Mouse (Mus musculus) adrenal gland, adult 10 weeks (tissue): ENCODE measurements around the gene Zdhhc8. TPM values are rescaled to one million over a fixed set of nuclear protein-coding genes. Genes with fewer than 3 reads are reported as not detected.

ENCODE experiments used
- polyA plus RNA-seq: library from polyadenylated mRNA; stranded (reverse); fragments of 350-450 nt; fragmentation: Illumina TruSeq; extraction: RNeasy Lipid Tissue Mini Kit (QIAGEN cat#74804); gene quantifications from one replicate; pipeline ENCODE4 v1.2.3, GENCODE M21; 2014; ENCODE audit warnings: low read depth, low replicate concordance

Gene Zdhhc8
- polyA plus RNA-seq, result 0.17 TPM

GRCm38 (mm10) chr16:18234671-18235388 is at the start of gene Zdhhc8:
Gene Zdhhc8 (minus strand): TSS chr16:18235136.

GRCm38 (mm10) chr16:18258221-18258620 is 23.3 kb upstream of the Zdhhc8 start, which contains the start of gene Gm49776:
Gene Gm49776 (minus strand): TSS chr16:18258321.

GRCm38 (mm10) chr16:18248433-18249363 is 13.8 kb upstream of the Zdhhc8 start, which contains the start of the genes Trmt2a and Ranbp1:
Gene Trmt2a (plus strand): TSS chr16:18248679.
Gene Ranbp1 (minus strand): TSS chr16:18248732.

GRCm38 (mm10) chr16:18217579-18217978 is 17.4 kb downstream of the Zdhhc8 start, which contains the start of gene Ccdc188:
Gene Ccdc188 (plus strand): TSS chr16:18217879.

Other genes starting within 250 kb of the Zdhhc8 start
- gene Dgcr6, start 182.3 kb downstream of the Zdhhc8 start, polyA plus RNA-seq, result 6.9 TPM
- gene Prodh, start 144.9 kb downstream of the Zdhhc8 start, polyA plus RNA-seq, result 0.76 TPM
- gene Rtn4r, start 107.5 kb downstream of the Zdhhc8 start, polyA plus RNA-seq, result not detected
- gene Ccdc188, start 17.3 kb downstream of the Zdhhc8 start, polyA plus RNA-seq, result not detected
- gene Trmt2a, start 13.5 kb upstream of the Zdhhc8 start, polyA plus RNA-seq, result 27.0 TPM
- 146 TPM for gene Ranbp1, start 13.6 kb upstream of the Zdhhc8 start, polyA plus RNA-seq
- gene Gm49776, start 23.2 kb upstream of the Zdhhc8 start, polyA plus RNA-seq, result not detected
- 27.5 TPM for gene Dgcr8, start 54.1 kb upstream of the Zdhhc8 start, polyA plus RNA-seq
- 10.3 TPM for gene Tango2, start 113.0 kb upstream of the Zdhhc8 start, polyA plus RNA-seq
- 0.41 TPM for gene Arvcf, start 113.0 kb upstream of the Zdhhc8 start, polyA plus RNA-seq
- gene Txnrd2, start 191.2 kb upstream of the Zdhhc8 start, polyA plus RNA-seq, result 7.4 TPM
- 23.1 TPM for gene Comt, start 191.7 kb upstream of the Zdhhc8 start, polyA plus RNA-seq